In the genomic region with DNA sequence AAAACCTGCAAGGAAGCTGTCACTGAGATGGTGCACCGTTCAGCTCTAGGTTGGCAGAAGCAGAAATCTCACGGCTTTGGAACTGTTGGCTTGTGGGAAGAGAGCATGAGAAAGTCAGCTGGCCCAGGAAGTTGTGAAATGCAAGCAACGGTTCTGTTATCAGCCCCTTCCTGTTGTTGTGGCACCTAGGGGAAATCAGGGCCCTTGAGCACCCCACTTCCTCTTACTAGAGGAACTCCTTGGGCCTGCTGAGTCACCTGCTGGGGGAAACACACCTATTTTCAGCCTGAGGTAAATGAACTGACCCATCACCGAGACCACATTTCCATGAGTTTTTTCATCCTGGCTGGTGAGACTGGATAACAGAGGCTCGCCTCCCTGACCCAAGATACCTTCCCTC, we compare ENCODE assay signal across 10 mouse cellular contexts.
DNase-seq lines count a peak whose midpoint lies in the region; ATAC-seq lines count a peak whose summit lies in the region.
"Had no signal": no experiment of that assay in that cellular context is flagged by ENCODE, and none has a peak within 500 bp of the region (broad histone marks: within the 10 kb centered on the region; RNA-seq: fewer than 3 reads in every experiment).

No protein-coding gene starts in this region.

- DNase-seq in lung, postnatal 4 days = peak; percentile 60 to 67
- peak; percentile 64 to 75 for DNase-seq in spleen, postnatal 4 days (ENCODE audit: low spot score in 2 of 2)
- DNase-seq in kidney, postnatal 25 days = no peak
- no peak for DNase-seq in kidney, adult 11 months
- DNase-seq in kidney, postnatal 4 days = no peak
- DNase-seq in gastrocnemius, adult 8-10 months (ENCODE audit: low spot score in 2 of 2) = no peak
- DNase-seq: heart, postnatal 4 days had no signal

- peak; percentile 85 for ATAC-seq in CD4-positive, CD25-positive, alpha-beta regulatory T cell, adult 4 months
- peak; percentile 85 for ATAC-seq in common myeloid progenitor, adult 5-6 weeks (replicated peaks; ENCODE audit: low read depth, poor library complexity, severe bottlenecking)
- ATAC-seq: forebrain, embryonic 14.5 days had no signal

Comparison
In these comparisons a context has a peak if more than half of its experiments do, and no peak if none do; other contexts are left out.
1. DNase-seq: peak in lung, postnatal 4 days (2 of 2) and spleen, postnatal 4 days (2 of 2); none in kidney, postnatal 25 days (0 of 2), kidney, adult 11 months (single experiment), kidney, postnatal 4 days (0 of 2) and gastrocnemius, adult 8-10 months (0 of 2).